Mouse (Mus musculus): ENCODE measurements around the gene Nacad.

The Nacad gene

DNA sequence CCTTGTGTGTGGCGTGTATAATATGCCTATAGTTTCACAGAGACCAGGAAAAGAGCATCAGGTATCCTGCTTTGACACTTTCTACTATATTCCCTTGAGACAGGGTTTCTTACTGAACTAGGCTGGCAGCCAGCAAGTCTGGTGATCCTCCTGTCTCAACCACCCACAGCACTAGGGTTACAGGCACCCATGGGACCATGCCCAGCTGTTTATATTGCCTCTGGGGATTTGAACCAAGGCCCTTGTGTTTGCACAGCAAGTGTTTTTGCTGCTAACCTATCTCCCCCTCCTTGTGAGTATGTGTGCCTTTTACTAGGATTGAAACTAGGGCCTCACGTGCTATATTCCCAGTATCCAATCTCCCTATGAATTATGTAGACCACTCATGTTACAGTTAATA is 24.3 kb downstream of the Nacad start:
- DNase-seq (ENCODE audit: low spot score in 2 of 2) = no peak

DNA sequence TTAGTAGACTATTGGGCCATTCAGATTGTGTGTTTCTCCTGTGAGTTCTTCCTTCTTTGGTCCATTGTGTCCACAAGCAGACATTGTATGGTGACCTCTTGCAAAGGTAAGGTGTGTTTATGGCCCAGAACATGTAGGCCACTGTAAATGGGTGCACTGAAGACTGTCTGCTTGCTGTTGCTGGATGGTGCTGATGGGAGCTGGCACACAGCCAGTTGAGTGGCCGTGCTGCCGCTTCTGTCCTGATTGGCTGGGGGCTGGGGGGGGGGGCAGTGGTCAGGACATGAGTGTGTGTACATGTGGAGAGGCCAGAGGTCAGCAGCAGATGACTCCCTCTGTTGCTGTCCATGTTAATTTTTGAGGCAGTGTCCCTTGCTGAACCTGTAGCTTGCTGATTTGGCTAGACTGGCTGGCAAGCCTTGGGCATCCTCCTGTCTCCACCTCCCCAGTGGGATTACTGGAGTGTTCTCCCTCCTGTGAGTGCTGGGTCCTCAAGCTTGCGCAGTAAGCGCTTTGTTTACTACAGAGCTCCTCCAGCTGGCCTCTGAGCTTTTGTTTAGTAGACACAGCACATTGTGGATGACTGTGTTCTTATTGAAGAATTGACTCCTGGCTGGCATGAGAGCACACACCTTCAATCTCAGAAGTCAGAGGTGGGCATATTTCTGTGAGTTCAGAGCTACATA is 25.6 kb downstream of the Nacad start:
- DNase-seq (ENCODE audit: low spot score in 2 of 2) = no peak

DNA sequence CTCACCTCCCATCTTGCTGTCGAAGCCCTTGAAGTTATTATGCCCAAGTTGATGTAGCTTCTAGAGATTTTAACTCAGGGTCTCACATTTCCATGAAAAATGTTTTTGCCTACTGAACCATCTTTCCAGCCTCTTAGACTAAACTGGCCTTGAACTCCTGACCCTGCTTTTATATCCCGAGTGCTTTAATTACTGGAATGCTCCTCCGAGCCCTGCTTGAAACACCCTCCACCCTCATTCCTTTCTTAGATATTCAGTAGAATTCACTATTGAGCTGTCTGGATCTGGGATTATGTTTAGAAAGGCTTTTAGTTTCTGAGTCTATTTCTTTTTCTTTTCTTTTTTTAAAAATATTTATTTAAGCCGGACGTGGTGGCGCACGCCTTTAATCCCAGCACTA is 26.5 kb downstream of the Nacad start:
- DNase-seq (ENCODE audit: low spot score in 2 of 2) = no peak

DNA sequence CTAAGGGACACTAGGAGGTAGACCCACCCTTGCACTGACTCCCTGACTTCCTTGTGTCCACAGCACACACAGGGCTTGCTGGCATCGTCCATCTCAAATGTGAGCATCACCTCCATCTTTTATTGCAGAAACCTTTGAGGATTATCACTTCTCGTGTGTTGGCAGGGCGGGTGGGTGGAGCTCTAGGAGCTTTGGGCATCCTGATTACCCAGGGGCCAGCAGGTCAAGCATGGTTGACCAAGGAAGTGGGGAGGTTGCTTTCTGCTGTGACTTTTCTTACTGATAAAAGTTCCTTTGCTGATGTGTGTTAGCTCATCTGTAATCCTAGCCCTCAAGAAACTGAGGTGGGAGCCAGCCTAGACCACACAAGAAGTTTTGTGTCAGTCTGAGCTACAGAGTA is 29.7 kb downstream of the Nacad start:
- DNase-seq (ENCODE audit: low spot score in 2 of 2) = no peak

DNA sequence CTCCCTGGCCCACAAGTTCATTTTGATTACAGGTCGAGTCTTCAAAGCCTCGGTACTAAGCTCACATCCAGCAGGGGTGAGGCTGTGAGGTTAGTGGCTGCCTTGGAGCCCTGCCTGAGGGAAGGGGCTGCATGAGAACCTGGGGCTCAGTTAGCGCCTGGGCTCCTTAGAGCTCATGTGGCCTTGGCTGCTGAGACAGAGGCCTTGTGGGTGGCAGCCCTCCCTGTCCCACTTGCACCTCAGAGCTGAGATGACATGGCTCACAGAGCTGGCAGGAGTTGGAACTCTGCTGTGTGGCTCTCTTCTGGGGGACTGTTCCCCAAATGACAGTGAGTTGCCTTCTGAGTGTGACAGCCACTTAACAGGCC is 36.5 kb downstream of the Nacad start:
- no peak for DNase-seq (ENCODE audit: low spot score in 2 of 2)

DNA sequence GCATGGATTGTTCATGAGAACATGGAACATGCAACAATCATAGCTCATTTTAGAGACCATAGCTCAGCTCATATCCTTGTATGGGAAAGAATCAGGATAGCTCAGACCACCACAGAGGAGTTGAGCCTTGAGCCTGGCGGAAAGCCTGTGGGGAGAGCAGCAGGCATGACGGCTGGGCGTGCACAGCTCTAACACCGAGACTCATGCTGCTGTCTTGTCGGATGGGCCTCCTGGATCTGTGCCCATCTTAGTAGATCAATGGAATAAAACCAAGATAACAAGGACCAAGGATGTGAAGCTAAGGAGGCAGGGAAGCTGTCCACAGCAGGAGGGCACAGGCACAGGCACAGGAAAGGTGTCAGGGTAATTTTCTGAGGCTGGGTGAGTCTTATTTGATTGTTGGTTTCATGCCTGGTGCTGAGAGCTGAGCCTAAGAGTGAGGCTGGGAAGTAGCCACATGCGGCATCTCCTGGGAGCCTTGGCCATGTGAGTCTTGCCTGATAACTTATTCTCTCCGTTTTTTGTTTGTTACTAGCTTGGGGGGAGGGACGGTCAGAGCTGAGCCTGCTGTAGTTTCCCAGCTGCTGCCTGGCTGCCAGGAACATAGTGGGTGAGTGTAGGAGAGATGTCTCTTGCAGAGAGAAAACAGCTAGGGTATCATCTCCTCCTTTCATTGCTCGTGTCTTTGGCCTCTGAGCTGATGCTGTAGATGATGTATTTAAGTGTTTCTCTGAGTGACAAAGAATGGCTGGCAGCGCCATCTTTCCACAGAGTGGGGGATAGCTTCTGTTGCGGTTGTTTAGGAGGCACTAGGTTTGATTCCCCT is 37.1 kb downstream of the Nacad start:
- DNase-seq (ENCODE audit: low spot score in 2 of 2) = peak in 1 of 2 experiments; percentile 45

DNA sequence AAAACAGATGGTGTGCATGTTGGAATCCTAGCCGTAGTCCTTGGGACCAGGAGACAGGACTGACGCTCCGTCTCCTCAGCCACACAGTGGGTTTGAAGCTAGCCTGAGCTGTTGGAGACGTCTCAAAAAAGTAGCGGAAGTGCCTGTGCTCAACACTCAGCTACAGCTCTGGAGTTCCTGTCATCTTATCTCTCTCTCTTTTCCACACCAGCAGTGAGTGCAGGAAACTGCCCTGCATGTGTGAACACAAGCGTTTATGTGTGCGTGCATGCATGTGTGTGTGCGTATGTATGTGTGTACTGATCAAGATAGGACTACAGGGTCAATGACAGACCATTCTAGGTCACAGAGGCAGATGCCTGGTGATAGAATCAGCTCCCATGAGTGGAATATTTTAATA is 37.9 kb downstream of the Nacad start:
- DNase-seq (ENCODE audit: low spot score in 2 of 2) = no peak

DNA sequence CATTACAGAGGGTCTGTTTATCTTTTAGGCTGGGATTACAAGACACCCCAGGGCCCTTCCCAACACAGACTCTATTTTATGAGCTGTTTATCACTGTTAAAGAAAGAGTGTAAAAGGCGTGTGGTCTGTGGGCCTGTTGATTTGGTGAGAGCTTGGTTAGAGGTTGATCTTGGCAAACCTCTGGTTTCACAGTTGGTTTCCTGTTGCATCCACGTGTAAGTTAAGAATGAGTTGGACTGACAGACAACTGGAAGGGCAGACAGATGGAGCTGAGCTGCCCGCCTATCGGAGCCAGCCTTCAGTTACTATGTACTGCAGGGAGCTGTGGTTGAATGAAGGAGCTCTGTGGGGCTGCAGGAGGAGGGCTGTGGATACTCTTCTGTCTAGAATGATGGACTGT is 39.4 kb downstream of the Nacad start:
- no peak for DNase-seq (ENCODE audit: low spot score in 2 of 2)

DNA sequence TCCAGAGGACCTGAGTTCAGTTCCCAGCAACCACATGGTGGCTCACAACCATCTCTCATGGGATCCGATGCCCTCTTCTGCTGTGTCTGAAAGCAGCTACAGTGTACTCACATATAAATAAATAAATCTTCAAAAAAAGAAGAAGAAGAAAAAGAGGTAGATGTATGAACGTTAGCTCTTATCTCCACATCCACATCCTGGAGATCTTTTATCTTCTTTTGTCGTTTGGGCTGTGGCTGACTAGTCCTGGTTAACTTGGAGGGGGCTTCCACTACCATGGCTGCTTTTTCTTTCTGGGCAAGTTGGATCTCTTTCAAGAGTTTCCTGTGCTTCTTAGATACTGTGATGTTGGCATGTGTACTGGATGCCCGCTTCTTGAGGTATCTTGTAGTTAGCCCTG is 42.7 kb downstream of the Nacad start:
- DNase-seq (ENCODE audit: low spot score in 2 of 2) = no peak

DNA sequence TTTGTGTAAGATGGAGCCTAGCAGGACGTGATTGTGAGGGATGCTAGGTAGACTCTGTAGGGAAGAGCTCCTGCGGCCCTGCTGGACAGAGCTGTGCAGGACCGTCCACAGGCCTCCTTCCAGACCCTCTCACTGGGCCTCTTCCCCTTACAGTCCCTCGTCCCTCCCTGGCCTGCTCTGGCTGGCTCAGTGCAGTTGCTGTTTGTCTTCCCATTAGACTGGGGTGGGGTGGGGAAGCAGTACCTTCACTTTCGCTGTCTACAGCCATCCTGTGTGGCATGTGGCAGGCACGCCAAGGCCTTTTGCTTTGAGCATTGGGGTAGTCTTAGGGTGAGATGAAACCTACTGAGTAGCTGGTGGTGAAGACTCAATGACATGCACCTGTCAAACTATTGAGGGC is 43.5 kb downstream of the Nacad start:
- no peak for DNase-seq (ENCODE audit: low spot score in 2 of 2)

DNA sequence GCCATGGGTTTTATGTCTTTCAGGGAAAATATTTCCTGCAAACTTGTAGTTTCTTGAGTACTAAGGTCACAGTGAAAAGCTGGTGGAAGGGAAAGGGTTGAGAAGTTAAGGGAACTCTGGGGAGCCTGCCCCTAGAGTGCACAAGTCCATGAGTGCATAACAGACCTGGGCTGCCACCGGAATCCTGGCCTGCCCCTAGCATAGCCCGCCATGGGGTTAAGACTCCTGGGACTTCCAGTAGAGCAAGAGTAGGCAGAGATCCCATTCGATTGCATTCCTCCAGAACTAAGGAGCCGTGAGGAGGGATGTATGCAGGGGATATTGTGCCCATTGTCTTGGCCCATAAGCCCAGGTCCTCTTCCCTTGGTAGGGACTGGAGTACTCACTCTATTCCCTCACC is 44.4 kb downstream of the Nacad start:
- DNase-seq (ENCODE audit: low spot score in 2 of 2) = no peak

DNA sequence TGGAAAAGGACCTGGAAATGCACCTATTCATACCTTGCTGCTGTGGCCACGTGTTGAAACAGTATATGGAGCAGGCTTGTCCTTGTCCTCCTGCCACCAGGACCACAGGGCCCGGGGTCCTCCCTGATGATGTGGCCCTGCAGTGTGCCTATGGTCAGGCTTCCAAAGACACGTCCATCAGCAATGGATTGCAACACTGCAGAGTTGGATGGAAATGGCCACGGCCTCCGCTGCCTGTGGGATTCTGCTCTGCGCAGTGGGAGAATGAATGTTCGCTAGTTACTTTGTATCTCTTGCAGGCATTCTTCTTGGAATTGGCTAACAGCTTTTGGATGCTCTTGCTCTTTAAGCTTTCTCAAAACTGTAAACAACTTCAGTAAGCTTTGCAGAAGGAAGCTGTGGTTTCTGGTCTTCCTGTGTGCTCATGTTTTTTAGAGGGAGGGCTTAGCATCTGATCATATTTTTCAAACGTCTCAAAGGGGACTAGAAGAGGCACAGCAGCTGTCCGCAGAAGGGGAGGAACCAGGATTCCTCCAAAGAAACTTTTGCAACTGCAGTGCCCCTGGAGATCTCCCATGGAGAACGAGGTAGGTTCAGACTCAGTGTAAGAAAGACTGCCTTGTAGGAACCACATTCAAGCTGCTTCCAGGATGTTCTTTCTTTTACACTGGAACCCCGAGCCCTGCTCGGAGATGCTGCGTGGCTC is 45.0 kb downstream of the Nacad start:
- no peak for DNase-seq (ENCODE audit: low spot score in 2 of 2)

DNA sequence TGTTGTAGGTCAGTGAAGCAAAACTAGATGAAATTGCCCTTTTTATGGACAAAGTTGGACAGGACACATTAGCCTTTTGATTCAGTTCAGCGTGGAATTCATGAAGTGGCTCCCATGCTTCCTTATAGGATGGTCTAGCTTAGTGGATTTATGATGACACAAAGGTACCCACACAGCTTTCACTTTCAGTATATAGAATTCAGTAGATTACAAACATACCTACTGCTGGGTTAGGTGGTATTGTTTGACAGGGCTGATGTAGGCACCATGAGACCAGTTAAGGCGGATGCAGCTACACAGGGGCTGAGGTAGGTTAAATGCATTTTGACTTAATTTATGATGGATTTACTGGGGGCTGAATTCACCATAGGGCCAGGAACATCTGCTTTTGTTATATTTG is 45.9 kb downstream of the Nacad start:
- no peak for DNase-seq (ENCODE audit: low spot score in 2 of 2)

DNA sequence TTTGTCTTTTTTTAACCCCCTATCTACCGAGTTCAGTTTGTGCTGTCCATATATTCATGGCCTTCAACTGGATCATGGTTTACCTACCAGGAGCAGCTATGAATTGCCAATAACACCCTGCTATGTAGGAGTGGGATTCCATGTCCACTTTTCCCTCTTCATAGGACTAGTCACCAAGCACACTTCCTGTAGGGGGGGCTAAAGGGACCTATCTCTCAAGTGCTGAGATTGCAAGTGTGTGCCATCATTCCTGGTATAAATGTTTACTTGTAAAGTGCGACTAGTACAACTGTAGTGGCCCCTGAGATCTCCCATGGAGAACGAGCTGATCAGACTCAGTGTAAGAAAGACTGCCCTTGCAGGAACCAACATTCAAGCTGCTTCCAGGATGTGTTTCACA is 47.6 kb downstream of the Nacad start:
- DNase-seq (ENCODE audit: low spot score in 2 of 2) = no peak

DNA sequence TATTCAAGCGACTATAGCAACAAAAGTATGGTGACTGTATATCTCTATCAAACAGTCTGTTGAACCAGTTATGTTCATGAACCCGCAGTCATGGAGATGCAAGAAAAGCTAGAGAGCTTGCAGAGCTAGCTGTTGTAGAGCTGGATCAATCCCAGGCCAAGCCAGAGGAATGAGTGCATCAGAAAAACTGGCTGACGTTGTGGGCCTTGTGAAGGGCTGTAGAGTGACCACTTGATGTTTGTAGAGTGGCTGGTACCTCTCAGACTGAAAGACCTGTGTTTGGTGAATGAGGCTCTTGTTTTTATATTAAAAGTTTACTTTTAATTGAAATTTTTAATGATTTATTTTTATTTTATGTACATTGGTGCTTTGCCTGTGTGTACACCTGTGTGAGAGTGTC is 55.7 kb downstream of the Nacad start:
- DNase-seq (ENCODE audit: low spot score in 2 of 2) = no peak

DNA sequence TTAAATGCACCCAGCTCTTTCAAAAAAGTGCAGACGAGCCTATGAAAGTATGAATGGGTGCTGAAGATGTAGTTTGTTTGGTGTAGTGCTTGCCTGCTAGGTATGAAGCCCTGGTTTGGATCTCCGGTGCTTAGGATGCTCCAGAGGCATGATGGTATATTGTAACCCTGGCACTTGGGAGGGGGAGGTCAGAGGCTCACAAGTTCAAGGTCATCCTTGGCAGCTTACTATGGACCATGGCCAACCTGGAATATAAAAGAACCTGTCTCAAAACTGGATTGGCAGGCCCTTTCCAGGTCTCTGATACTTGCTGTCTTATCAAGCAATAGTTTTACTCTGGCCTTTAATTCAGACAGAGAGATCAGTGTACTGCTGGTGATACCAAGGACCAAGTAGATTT is 56.1 kb downstream of the Nacad start:
- no peak for DNase-seq (ENCODE audit: low spot score in 2 of 2)
